Mouse (Mus musculus) bone marrow, adult 2 months (tissue): ENCODE results near the gene Cdh23.

Experiments used
- CTCF ChIP-seq: fragments of 200-500 bp; IDR thresholded peaks from 2 replicates; pipeline ENCODE4 v1.5.1; 2011; ENCODE audit warnings: low read length, control low read depth; ENCODE audit not compliant: control insufficient read depth, insufficient read depth
- POLR2A ChIP-seq: fragments of 200-500 bp; IDR thresholded peaks from 2 replicates; pipeline ENCODE4 v1.6.1; 2011; ENCODE audit warnings: low read depth, mild to moderate bottlenecking, control low read depth, low read length, borderline replicate concordance; ENCODE audit not compliant: control insufficient read depth

DNA sequence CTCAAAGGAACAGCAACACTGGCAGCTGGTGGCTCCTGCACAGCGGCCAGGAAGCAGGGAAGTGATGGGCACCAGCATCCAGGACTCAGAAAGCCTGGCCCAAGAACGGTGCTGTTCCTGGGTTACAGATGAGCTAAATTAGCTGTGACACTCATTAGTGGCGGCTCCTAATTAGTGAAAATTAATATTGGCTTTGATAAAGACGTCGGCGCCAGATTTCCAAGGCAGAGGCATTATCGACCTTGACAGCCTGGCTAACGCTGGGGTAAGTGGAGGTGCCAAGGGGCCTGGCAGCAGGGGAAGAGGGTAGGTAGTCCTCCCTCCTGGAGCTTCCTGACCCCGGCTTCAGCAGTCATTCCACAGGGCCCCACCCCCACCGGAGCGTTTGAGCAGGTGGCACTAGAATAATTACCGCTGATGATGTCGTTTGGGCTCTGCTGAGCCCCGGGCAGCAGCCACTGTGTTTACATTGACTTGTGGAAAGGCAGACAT is 72.0 kb downstream of the Cdh23 start:
- TF ChIP-seq CTCF (no peak), POLR2A (no peak)
